Mouse (Mus musculus): ENCODE measurements around the gene Megf11. TPM values are rescaled to one million over a fixed set of nuclear protein-coding genes. Genes with fewer than 3 reads are reported as not detected.
A peak's percentile ranks its signal among the peaks of the same experiment; 100 is the strongest.

Megf11 gene
- polyA plus RNA-seq, 1 experiment from 2014 or later = 1.4 TPM

GRCm38 (mm10) chr9:64402141-64402540 lies 16.7 kb downstream of the Megf11 start:
- Histone ChIP-seq H3K4me3 (ENCODE audit: low read depth, low read length) (no peak overlapping the region), H3K4me1 (ENCODE audit: control insufficient read depth, insufficient read depth, low read length) (no peaks in the 10 kb centered on the region), H3K27ac (replicated peaks; ENCODE audit: low read depth, low read length) (no peak overlapping the region), H3K9me3 (ENCODE audit: control insufficient read depth, low read length) (no peaks in the 10 kb centered on the region), H3K9ac (ENCODE audit: low read length) (no peak overlapping the region), H3K27me3 (ENCODE audit: control insufficient read depth, insufficient read depth, low read length) (no peaks in the 10 kb centered on the region; the same call in 1 of the 2 replicates), H3K4me2 (ENCODE audit: low read depth, severe bottlenecking) (no peak overlapping the region), H3K36me3 (ENCODE audit: control insufficient read depth, insufficient read depth, low read length) (no peaks in the 10 kb centered on the region)
- no peak for ATAC-seq (ENCODE audit: insufficient number of reproducible peaks, low FRiP score, low TSS enrichment, low read depth)
- DNase-seq (ENCODE audit: low spot score) = no peak
- WGBS = 55% methylated on average over 8 of the region's 8 CpGs

GRCm38 (mm10) chr9:64406841-64407240 lies 21.4 kb downstream of the Megf11 start:
- Histone ChIP-seq H3K9ac (ENCODE audit: low read length) (no peak overlapping the region), H3K9me3 (ENCODE audit: control insufficient read depth, low read length) (no peaks in the 10 kb centered on the region), H3K27ac (replicated peaks; ENCODE audit: low read depth, low read length) (no peak overlapping the region), H3K4me3 (ENCODE audit: low read depth, low read length) (no peak overlapping the region), H3K4me1 (ENCODE audit: control insufficient read depth, insufficient read depth, low read length) (peaks cover 14% of the 10 kb centered on the region), H3K4me2 (ENCODE audit: low read depth, severe bottlenecking) (no peak overlapping the region), H3K36me3 (ENCODE audit: control insufficient read depth, insufficient read depth, low read length) (no peaks in the 10 kb centered on the region), H3K27me3 (ENCODE audit: control insufficient read depth, insufficient read depth, low read length) (no peaks in the 10 kb centered on the region; the same call in 1 of the 2 replicates)
- ATAC-seq (ENCODE audit: insufficient number of reproducible peaks, low FRiP score, low TSS enrichment, low read depth) (no peak), DNase-seq (ENCODE audit: low spot score) (no peak)
- 71% methylated on average over 2 of the region's 2 CpGs for WGBS

GRCm38 (mm10) chr9:64407390-64407970 lies 22.1 kb downstream of the Megf11 start:
- ATAC-seq (ENCODE audit: insufficient number of reproducible peaks, low FRiP score, low TSS enrichment, low read depth) = no peak
- Histone ChIP-seq H3K9ac (ENCODE audit: low read length) (no peak overlapping the region), H3K4me1 (ENCODE audit: control insufficient read depth, insufficient read depth, low read length) (peaks cover 14% of the 10 kb centered on the region), H3K9me3 (ENCODE audit: control insufficient read depth, low read length) (no peaks in the 10 kb centered on the region), H3K27ac (replicated peaks; ENCODE audit: low read depth, low read length) (no peak overlapping the region), H3K27me3 (ENCODE audit: control insufficient read depth, insufficient read depth, low read length) (no peaks in the 10 kb centered on the region; the same call in 1 of the 2 replicates), H3K4me3 (ENCODE audit: low read depth, low read length) (no peak overlapping the region), H3K4me2 (ENCODE audit: low read depth, severe bottlenecking) (no peak overlapping the region), H3K36me3 (ENCODE audit: control insufficient read depth, insufficient read depth, low read length) (no peaks in the 10 kb centered on the region)
- DNase-seq (ENCODE audit: low spot score) = no peak
- WGBS = 73% methylated on average over 7 of the region's 7 CpGs

GRCm38 (mm10) chr9:64408821-64409220 lies 23.4 kb downstream of the Megf11 start:
- peak; percentile 60 for DNase-seq (ENCODE audit: low spot score)
- H3K36me3 ChIP-seq (ENCODE audit: control insufficient read depth, insufficient read depth, low read length) = no peaks in the 10 kb centered on the region
- no peak for ATAC-seq (ENCODE audit: insufficient number of reproducible peaks, low FRiP score, low TSS enrichment, low read depth)
- no peak overlapping the region for H3K4me2 ChIP-seq (ENCODE audit: low read depth, severe bottlenecking)
- H3K4me1 ChIP-seq (ENCODE audit: control insufficient read depth, insufficient read depth, low read length) = peaks cover 14% of the 10 kb centered on the region
- H3K9ac ChIP-seq (ENCODE audit: low read length) = no peak overlapping the region
- H3K4me3 ChIP-seq (ENCODE audit: low read depth, low read length) = no peak overlapping the region
- no peaks in the 10 kb centered on the region for H3K9me3 ChIP-seq (ENCODE audit: control insufficient read depth, low read length)
- H3K27me3 ChIP-seq (ENCODE audit: control insufficient read depth, insufficient read depth, low read length) = no peaks in the 10 kb centered on the region
- WGBS = 7% methylated on average over 8 of the region's 8 CpGs
- no peak overlapping the region for H3K27ac ChIP-seq (replicated peaks; ENCODE audit: low read depth, low read length)

- H3K27me3 ChIP-seq (ENCODE audit: control insufficient read depth, insufficient read depth, low read length) = no peaks in the 10 kb centered on the region
- DNase-seq (ENCODE audit: low spot score) (no peak), ATAC-seq (ENCODE audit: insufficient number of reproducible peaks, low FRiP score, low TSS enrichment, low read depth) (no peak)
- no peak overlapping the region for H3K27ac ChIP-seq (replicated peaks; ENCODE audit: low read depth, low read length)
- no peaks in the 10 kb centered on the region for H3K4me1 ChIP-seq (ENCODE audit: control insufficient read depth, insufficient read depth, low read length)
- H3K4me2 ChIP-seq (ENCODE audit: low read depth, severe bottlenecking) = no peak overlapping the region
- H3K9me3 ChIP-seq (ENCODE audit: control insufficient read depth, low read length) = no peaks in the 10 kb centered on the region
- WGBS = 91% methylated on average over 3 of the region's 3 CpGs
- H3K36me3 ChIP-seq (ENCODE audit: control insufficient read depth, insufficient read depth, low read length) = no peaks in the 10 kb centered on the region
- H3K4me3 ChIP-seq (ENCODE audit: low read depth, low read length) = no peak overlapping the region
- H3K9ac ChIP-seq (ENCODE audit: low read length) = no peak overlapping the region
These were observed 35.0 kb downstream of the Megf11 start for GRCm38 (mm10) chr9:64420471-64420870.

- no peaks in the 10 kb centered on the region for H3K9me3 ChIP-seq (ENCODE audit: control insufficient read depth, low read length)
- H3K4me3 ChIP-seq (ENCODE audit: low read depth, low read length) = no peak overlapping the region
- no peaks in the 10 kb centered on the region for H3K4me1 ChIP-seq (ENCODE audit: control insufficient read depth, insufficient read depth, low read length)
- H3K27ac ChIP-seq (replicated peaks; ENCODE audit: low read depth, low read length) = no peak overlapping the region
- no peaks in the 10 kb centered on the region for H3K27me3 ChIP-seq (ENCODE audit: control insufficient read depth, insufficient read depth, low read length)
- no peak overlapping the region for H3K4me2 ChIP-seq (ENCODE audit: low read depth, severe bottlenecking)
- ATAC-seq (ENCODE audit: insufficient number of reproducible peaks, low FRiP score, low TSS enrichment, low read depth) (no peak), DNase-seq (ENCODE audit: low spot score) (no peak)
- 84% methylated on average over 8 of the region's 8 CpGs for WGBS
- no peaks in the 10 kb centered on the region for H3K36me3 ChIP-seq (ENCODE audit: control insufficient read depth, insufficient read depth, low read length)
- H3K9ac ChIP-seq (ENCODE audit: low read length) = no peak overlapping the region
These were observed 36.7 kb downstream of the Megf11 start for GRCm38 (mm10) chr9:64421986-64422616.

GRCm38 (mm10) chr9:64423912-64424311 lies 38.5 kb downstream of the Megf11 start:
- Histone ChIP-seq H3K27ac (replicated peaks; ENCODE audit: low read depth, low read length) (no peak overlapping the region), H3K4me2 (ENCODE audit: low read depth, severe bottlenecking) (no peak overlapping the region), H3K27me3 (ENCODE audit: control insufficient read depth, insufficient read depth, low read length) (no peaks in the 10 kb centered on the region), H3K4me3 (ENCODE audit: low read depth, low read length) (no peak overlapping the region), H3K4me1 (ENCODE audit: control insufficient read depth, insufficient read depth, low read length) (no peaks in the 10 kb centered on the region), H3K9me3 (ENCODE audit: control insufficient read depth, low read length) (no peaks in the 10 kb centered on the region), H3K9ac (ENCODE audit: low read length) (no peak overlapping the region), H3K36me3 (ENCODE audit: control insufficient read depth, insufficient read depth, low read length) (no peaks in the 10 kb centered on the region)
- DNase-seq (ENCODE audit: low spot score) (no peak), ATAC-seq (ENCODE audit: insufficient number of reproducible peaks, low FRiP score, low TSS enrichment, low read depth) (no peak)
- WGBS = 86% methylated on average over 1 of the region's 1 CpGs

- Histone ChIP-seq H3K4me2 (ENCODE audit: low read depth, severe bottlenecking) (no peak overlapping the region), H3K4me1 (ENCODE audit: control insufficient read depth, insufficient read depth, low read length) (no peaks in the 10 kb centered on the region), H3K9me3 (ENCODE audit: control insufficient read depth, low read length) (no peaks in the 10 kb centered on the region), H3K27ac (replicated peaks; ENCODE audit: low read depth, low read length) (no peak overlapping the region), H3K4me3 (ENCODE audit: low read depth, low read length) (no peak overlapping the region), H3K36me3 (ENCODE audit: control insufficient read depth, insufficient read depth, low read length) (no peaks in the 10 kb centered on the region), H3K27me3 (ENCODE audit: control insufficient read depth, insufficient read depth, low read length) (no peaks in the 10 kb centered on the region), H3K9ac (ENCODE audit: low read length) (no peak overlapping the region)
- DNase-seq (ENCODE audit: low spot score) (no peak), ATAC-seq (ENCODE audit: insufficient number of reproducible peaks, low FRiP score, low TSS enrichment, low read depth) (no peak)
- 77% methylated on average over 2 of the region's 2 CpGs for WGBS
These were observed 50.7 kb downstream of the Megf11 start for GRCm38 (mm10) chr9:64436121-64436520.

GRCm38 (mm10) chr9:64440101-64440500 lies 54.7 kb downstream of the Megf11 start:
- H3K9me3 ChIP-seq (ENCODE audit: control insufficient read depth, low read length) = no peaks in the 10 kb centered on the region
- WGBS = 82% methylated on average over 7 of the region's 7 CpGs
- H3K27ac ChIP-seq (replicated peaks; ENCODE audit: low read depth, low read length) = no peak overlapping the region
- DNase-seq (ENCODE audit: low spot score) (no peak), ATAC-seq (ENCODE audit: insufficient number of reproducible peaks, low FRiP score, low TSS enrichment, low read depth) (no peak)
- H3K27me3 ChIP-seq (ENCODE audit: control insufficient read depth, insufficient read depth, low read length) = no peaks in the 10 kb centered on the region
- no peaks in the 10 kb centered on the region for H3K36me3 ChIP-seq (ENCODE audit: control insufficient read depth, insufficient read depth, low read length)
- no peak overlapping the region for H3K4me3 ChIP-seq (ENCODE audit: low read depth, low read length)
- no peaks in the 10 kb centered on the region for H3K4me1 ChIP-seq (ENCODE audit: control insufficient read depth, insufficient read depth, low read length)
- no peak overlapping the region for H3K9ac ChIP-seq (ENCODE audit: low read length)
- no peak overlapping the region for H3K4me2 ChIP-seq (ENCODE audit: low read depth, severe bottlenecking)
